Mouse (Mus musculus) embryonic facial prominence, embryonic 11.5 days (tissue): Measurements from ENCODE around the gene Selplg. TPM values are rescaled to one million over a fixed set of nuclear protein-coding genes. Genes with fewer than 3 reads are reported as not detected.

Source experiments
- ATAC-seq: fragments of 200-750 bp; cut with Nextera tagmentation; replicated peaks from 2 replicates; pipeline ENCODE4 v1.8.0; 2017; ENCODE audit warnings: low read depth; ENCODE audit not compliant: insufficient number of reproducible peaks, low FRiP score, low TSS enrichment
- DNase-seq: peaks from one replicate; pipeline ENCODE4 v3.0.0-alpha.2; 2015; ENCODE audit warnings: low spot score
- H3K27ac ChIP-seq: fragments of 300-500 bp; sonication (generic); replicated peaks from 2 replicates; pipeline ENCODE4 v1.5.1; 2014; ENCODE audit warnings: mild to moderate bottlenecking, low read depth, low read length, control low read depth
- H3K27me3 ChIP-seq: fragments of 300-500 bp; sonication (generic); 2 replicates; pipeline ENCODE4 v1.6.1; 2014; ENCODE audit warnings: mild to moderate bottlenecking, low read length, moderate library complexity, mixed read lengths; ENCODE audit not compliant: control insufficient read depth, insufficient read depth
- H3K36me3 ChIP-seq: fragments of 300-500 bp; sonication (generic); replicated peaks from 2 replicates; pipeline ENCODE4 v1.6.1; 2014; ENCODE audit warnings: low read depth, mild to moderate bottlenecking, low read length, moderate library complexity, mixed read lengths; ENCODE audit not compliant: control insufficient read depth, insufficient read depth
- H3K4me1 ChIP-seq: fragments of 300-500 bp; sonication (generic); 2 replicates; pipeline ENCODE4 v1.6.1; 2014; ENCODE audit warnings: low read length, mixed read lengths; ENCODE audit not compliant: control insufficient read depth, insufficient read depth
- H3K4me2 ChIP-seq: fragments of 300-500 bp; sonication (generic); 2 replicates; pipeline ENCODE4 v1.6.1; 2014; ENCODE audit warnings: low read depth, mild to moderate bottlenecking, control low read depth, low read length, moderate library complexity
- H3K4me3 ChIP-seq: fragments of 300-500 bp; sonication (generic); 2 replicates; pipeline ENCODE4 v1.5.1; 2014; ENCODE audit warnings: low read depth, low read length, control low read depth
- H3K9ac ChIP-seq: fragments of 300-500 bp; sonication (generic); replicated peaks from 2 replicates; pipeline ENCODE4 v1.6.1; 2014; ENCODE audit warnings: mild to moderate bottlenecking, control low read depth, low read length
- H3K9me3 ChIP-seq: fragments of 300-500 bp; sonication (generic); replicated peaks from 2 replicates; pipeline ENCODE4 v1.6.1; 2016; ENCODE audit warnings: mild to moderate bottlenecking, low read length, inconsistent platforms, mixed read lengths; ENCODE audit not compliant: control insufficient read depth
- WGBS: fragments of 180-500 bp; shearing (Covaris S2); extraction: QIAGEN DNeasy Blood & Tissue Kit; methylation state at CpG from one replicate; pipeline ENCODE4 v1.1.7; 2014; 5-methylcytosine and 5-hydroxymethylcytosine counted together
- polyA plus RNA-seq: library from polyadenylated mRNA; unstranded; fragments of >200 nt; fragmentation: Nextera tagmentation; extraction: Ambion mirVana; gene quantifications from 2 replicates; pipeline ENCODE4 v1.2.1, GENCODE M21; 2014

The Selplg gene
- polyA plus RNA-seq, 1 experiment from 2014 or later, result 2.0 TPM

DNA sequence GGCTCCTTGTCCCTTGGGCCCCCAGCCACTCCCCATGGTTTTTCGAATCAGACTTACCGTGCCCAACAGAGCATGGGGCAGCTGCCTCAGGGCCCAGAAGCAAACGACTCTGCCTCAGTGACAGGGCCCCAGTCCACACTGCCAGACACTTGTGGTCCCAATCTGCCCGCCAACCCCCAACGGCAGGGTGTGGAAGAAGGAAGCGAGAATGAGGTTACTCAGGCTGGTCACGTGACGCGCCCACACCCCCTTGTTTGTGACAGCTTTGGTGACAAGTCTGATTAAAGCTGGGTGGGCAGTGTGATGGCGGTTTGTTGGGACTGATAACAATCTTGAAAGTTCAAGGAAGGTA lies 2.2 kb downstream of the Selplg start:
- WGBS, result 72% methylated on average over 10 of the region's 10 CpGs

DNA sequence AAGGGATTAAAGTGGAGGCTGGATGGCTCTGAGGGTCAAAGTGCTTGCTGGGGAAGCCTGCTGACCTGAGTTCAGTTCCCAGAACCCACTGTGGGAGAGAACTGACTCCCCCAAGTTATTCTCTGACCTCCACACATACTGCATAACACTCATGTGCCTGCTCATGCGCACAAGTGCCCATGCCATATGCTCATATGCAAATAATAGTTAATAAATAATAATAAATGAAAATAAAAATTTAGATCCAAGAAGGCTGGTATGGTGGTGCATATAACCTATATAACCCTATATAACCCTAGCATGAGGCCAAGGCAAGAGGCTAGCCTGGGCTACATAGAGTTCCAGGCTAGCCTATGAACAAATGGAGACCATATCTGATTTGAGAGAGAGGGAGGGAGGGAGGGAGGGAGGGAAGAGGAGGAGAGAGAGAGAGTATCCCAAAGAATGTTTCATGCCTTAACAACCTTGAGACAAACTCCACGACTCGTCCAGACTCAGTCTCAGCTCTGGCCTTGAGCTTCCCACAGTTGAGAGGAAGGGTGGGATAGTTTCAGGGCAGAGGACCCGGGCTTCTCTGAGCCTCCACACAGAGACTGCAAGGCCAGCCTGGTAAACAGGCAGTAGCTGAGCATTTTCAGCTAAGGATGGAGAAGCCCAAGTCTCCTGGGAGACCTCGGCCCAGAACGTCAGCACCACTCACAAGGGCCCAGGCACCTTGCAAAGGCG lies 2.7 kb downstream of the Selplg start:
- H3K27ac ChIP-seq, result no peak overlapping the region; the same call in 1 of the 2 replicates
- WGBS, result 76% methylated on average over 7 of the region's 7 CpGs

More for the DNA sequence above, 2.2 kb downstream of the Selplg start:
- Histone ChIP-seq H3K9me3 (no peaks in the 10 kb centered on the region), H3K27ac (no peak overlapping the region; the same call in 1 of the 2 replicates), H3K36me3 (no peaks in the 10 kb centered on the region), H3K9ac (no peak overlapping the region), H3K4me3 (no peak overlapping the region), H3K4me2 (no peak overlapping the region), H3K4me1 (no peaks in the 10 kb centered on the region), H3K27me3 (no peaks in the 10 kb centered on the region)
- no peak for ATAC-seq
- DNase-seq, result no peak

DNA sequence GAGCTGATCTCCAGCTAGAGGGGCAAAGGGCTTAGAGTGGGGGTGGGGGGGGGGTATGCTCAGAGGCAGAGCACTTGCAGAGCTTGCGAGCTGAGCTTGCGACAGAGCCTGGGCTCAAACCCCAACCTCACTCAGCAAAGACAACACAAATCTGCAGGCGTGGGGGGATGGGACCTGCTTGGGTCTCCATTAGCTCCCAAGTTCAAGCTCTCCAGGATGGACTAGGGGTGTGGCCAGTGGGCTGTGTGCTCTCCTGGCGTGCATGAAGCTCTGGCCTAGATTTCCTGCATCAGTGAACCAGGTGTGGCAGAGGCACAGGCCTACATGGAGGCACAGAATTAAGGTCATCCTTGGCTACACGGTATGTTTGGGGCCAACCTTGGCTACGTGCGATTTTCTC lies 4.0 kb downstream of the Selplg start:
- no peak overlapping the region for H3K27ac ChIP-seq
- no peaks in the 10 kb centered on the region for H3K9me3 ChIP-seq
- H3K4me1 ChIP-seq, result no peaks in the 10 kb centered on the region
- no peaks in the 10 kb centered on the region for H3K27me3 ChIP-seq
- no peaks in the 10 kb centered on the region for H3K36me3 ChIP-seq
- 60% methylated on average over 7 of the region's 7 CpGs for WGBS
- no peak overlapping the region for H3K4me3 ChIP-seq
- H3K4me2 ChIP-seq, result no peak overlapping the region
- ATAC-seq (no peak), DNase-seq (no peak)
- H3K9ac ChIP-seq, result no peak overlapping the region

More for the DNA sequence above, 2.7 kb downstream of the Selplg start:
- H3K36me3 ChIP-seq, result no peaks in the 10 kb centered on the region
- H3K9me3 ChIP-seq, result no peaks in the 10 kb centered on the region
- no peaks in the 10 kb centered on the region for H3K4me1 ChIP-seq
- H3K9ac ChIP-seq, result no peak overlapping the region
- H3K4me2 ChIP-seq, result no peak overlapping the region
- DNase-seq (no peak), ATAC-seq (no peak)
- H3K4me3 ChIP-seq, result no peak overlapping the region
- H3K27me3 ChIP-seq, result no peaks in the 10 kb centered on the region

DNA sequence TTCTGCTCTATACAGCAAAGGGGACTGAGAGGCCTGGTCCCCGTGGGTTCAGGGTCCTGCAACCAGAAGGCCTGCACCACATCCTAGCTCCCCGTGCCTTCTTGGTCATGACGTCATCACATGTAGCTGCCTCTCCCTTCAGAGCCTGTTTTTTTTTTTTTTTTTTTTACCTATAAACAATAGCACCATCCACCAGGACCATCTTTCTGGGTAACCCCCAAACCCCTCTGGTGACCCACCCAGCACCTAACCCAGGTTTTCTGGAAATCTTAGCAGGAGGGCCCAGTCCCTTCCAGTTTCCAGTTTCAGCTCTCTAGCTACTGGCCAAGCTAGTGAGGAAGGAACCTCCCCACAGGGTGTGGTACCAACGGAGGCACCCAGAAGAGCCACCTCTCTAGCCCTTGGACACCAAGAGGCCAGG lies 4.4 kb downstream of the Selplg start:
- Histone ChIP-seq H3K9me3 (no peaks in the 10 kb centered on the region), H3K27ac (no peak overlapping the region), H3K36me3 (no peaks in the 10 kb centered on the region), H3K9ac (no peak overlapping the region), H3K4me3 (no peak overlapping the region), H3K4me2 (no peak overlapping the region), H3K27me3 (no peaks in the 10 kb centered on the region), H3K4me1 (no peaks in the 10 kb centered on the region)
- DNase-seq (no peak), ATAC-seq (no peak)
- 50% methylated on average over 4 of the region's 4 CpGs for WGBS

DNA sequence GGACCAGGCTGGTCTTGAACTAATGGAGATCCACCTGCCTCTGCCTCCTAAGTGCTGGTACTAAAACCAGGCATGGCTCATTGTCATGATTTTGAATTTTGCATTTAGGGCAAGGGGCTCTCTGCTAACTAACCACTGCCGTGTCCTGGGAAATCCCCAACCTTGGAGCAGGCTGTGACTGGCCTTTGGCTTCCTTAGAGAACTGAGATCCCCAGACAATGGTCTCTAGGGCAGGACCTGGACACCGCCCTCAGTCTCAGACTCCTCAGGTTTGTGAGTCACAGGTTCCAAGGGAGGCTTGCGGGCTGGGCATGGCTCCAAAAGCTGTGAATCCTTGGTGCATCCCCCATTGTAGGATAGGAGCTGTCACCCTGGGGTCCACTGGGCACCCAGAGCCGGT lies 5.8 kb downstream of the Selplg start:
- H3K36me3 ChIP-seq, result no peaks in the 10 kb centered on the region
- no peak overlapping the region for H3K9ac ChIP-seq
- 91% methylated on average over 4 of the region's 4 CpGs for WGBS
- H3K9me3 ChIP-seq, result no peaks in the 10 kb centered on the region
- H3K4me2 ChIP-seq, result no peak overlapping the region
- no peak overlapping the region for H3K4me3 ChIP-seq
- no peaks in the 10 kb centered on the region for H3K27me3 ChIP-seq
- no peak overlapping the region for H3K27ac ChIP-seq
- no peak for DNase-seq
- no peaks in the 10 kb centered on the region for H3K4me1 ChIP-seq
- no peak for ATAC-seq

DNA sequence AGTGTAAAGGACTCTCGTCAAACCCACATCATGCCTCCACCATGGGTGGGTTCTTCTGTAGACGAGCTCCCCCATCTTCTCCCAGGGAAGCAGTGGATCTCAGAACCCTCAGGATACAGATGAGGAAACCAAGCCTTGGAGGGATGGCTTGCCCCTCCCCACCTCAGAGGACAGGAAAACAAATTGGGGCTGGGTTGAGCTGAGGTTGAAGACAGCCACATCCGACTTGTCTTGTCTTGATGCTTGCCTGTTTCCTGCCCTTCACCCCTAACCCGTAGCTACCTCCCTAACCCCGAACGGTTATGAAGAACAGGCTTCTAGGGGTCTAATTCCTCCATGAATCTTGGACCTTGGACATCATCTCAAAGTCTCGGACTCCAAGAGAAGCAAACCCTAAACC lies 6.9 kb downstream of the Selplg start:
- 88% methylated on average over 7 of the region's 7 CpGs for WGBS
- no peak for ATAC-seq
- no peak overlapping the region for H3K4me2 ChIP-seq
- no peaks in the 10 kb centered on the region for H3K4me1 ChIP-seq
- H3K4me3 ChIP-seq, result no peak overlapping the region
- no peak for DNase-seq
- H3K36me3 ChIP-seq, result no peaks in the 10 kb centered on the region
- H3K9me3 ChIP-seq, result no peaks in the 10 kb centered on the region
- H3K27ac ChIP-seq, result no peak overlapping the region
- no peak overlapping the region for H3K9ac ChIP-seq
- no peaks in the 10 kb centered on the region for H3K27me3 ChIP-seq

DNA sequence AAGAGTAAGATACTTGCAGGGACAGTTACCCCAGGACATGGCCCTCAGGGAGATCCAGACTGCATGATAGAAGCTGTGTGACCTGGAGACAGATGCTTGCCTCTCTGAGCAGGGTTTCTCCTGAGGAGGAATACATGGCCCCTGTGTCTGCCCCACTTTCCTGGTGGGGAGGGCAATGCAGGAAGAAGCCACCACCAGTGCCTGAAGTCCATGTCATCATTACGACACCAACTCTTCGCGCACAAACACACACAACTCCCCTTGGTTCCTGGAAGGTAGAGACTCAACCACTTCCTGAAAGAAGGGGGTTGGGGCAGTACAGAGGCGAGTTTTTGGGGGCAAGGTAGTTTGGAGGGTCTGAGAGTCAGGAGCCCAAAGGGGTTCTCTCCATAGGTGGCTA lies 8.2 kb downstream of the Selplg start:
- Histone ChIP-seq H3K4me3 (no peak overlapping the region), H3K9me3 (no peaks in the 10 kb centered on the region), H3K27me3 (no peaks in the 10 kb centered on the region), H3K4me2 (no peak overlapping the region), H3K27ac (no peak overlapping the region), H3K36me3 (no peaks in the 10 kb centered on the region), H3K4me1 (no peaks in the 10 kb centered on the region), H3K9ac (no peak overlapping the region)
- DNase-seq (no peak), ATAC-seq (no peak)
- WGBS, result 81% methylated on average over 4 of the region's 4 CpGs

DNA sequence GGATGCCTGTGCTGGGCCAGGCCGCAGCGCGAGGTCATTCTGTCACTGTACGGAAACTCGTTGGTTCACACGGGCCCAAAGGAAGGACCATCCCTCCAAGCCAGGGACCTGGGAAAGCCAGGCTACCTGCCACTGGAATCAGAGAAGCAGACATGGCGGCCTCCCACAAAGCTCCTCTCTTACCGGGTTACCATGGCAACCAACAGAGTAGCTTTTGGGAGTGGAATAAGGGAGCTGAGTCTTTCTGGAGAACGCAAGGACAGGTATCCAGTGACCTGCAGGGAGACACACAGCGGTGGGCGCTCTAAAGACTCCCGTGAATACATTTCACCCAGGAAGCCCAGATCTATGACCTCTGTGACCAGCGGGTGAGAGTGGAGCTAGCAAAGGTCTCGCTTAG lies 13.9 kb downstream of the Selplg start:
- no peak overlapping the region for H3K9ac ChIP-seq
- no peaks in the 10 kb centered on the region for H3K4me1 ChIP-seq
- ATAC-seq (no peak), DNase-seq (no peak)
- 65% methylated on average over 14 of the region's 14 CpGs for WGBS
- no peak overlapping the region for H3K27ac ChIP-seq
- H3K27me3 ChIP-seq, result no peaks in the 10 kb centered on the region
- H3K36me3 ChIP-seq, result no peaks in the 10 kb centered on the region
- no peak overlapping the region for H3K4me3 ChIP-seq
- H3K4me2 ChIP-seq, result no peak overlapping the region
- H3K9me3 ChIP-seq, result no peaks in the 10 kb centered on the region
